Mouse (Mus musculus) heart, embryonic 11.5 days (tissue): ENCODE measurements around the gene Taf9. TPM values are rescaled to one million over a fixed set of nuclear protein-coding genes. Genes with fewer than 3 reads are reported as not detected.

Experiments used
- ATAC-seq: fragments of 200-750 bp; cut with Nextera tagmentation; replicated peaks from 2 replicates; pipeline ENCODE4 v1.8.0; 2017; ENCODE audit warnings: moderate library complexity; ENCODE audit not compliant: insufficient number of reproducible peaks, low FRiP score, low TSS enrichment
- H3K27ac ChIP-seq: fragments of 300-500 bp; sonication (generic); 2 replicates; pipeline ENCODE4 v1.5.1; 2014; ENCODE audit warnings: mild to moderate bottlenecking, low read depth, low read length
- H3K27me3 ChIP-seq: fragments of 300-500 bp; sonication (generic); 2 replicates; pipeline ENCODE4 v1.6.1; 2014; ENCODE audit warnings: mild to moderate bottlenecking, low read length, mixed read lengths; ENCODE audit not compliant: control insufficient read depth, insufficient read depth
- H3K36me3 ChIP-seq: fragments of 300-500 bp; sonication (generic); 2 replicates; pipeline ENCODE4 v1.6.1; 2014; ENCODE audit warnings: mild to moderate bottlenecking, low read length, moderate library complexity, mixed read lengths; ENCODE audit not compliant: control insufficient read depth, insufficient read depth
- H3K4me1 ChIP-seq: fragments of 300-500 bp; sonication (generic); 2 replicates; pipeline ENCODE4 v1.6.1; 2014; ENCODE audit warnings: low read length; ENCODE audit not compliant: control insufficient read depth, insufficient read depth
- H3K4me2 ChIP-seq: fragments of 300-500 bp; sonication (generic); 2 replicates; pipeline ENCODE4 v1.6.1; 2014; ENCODE audit warnings: mild to moderate bottlenecking, moderate library complexity
- H3K4me3 ChIP-seq: fragments of 300-500 bp; sonication (generic); 2 replicates; pipeline ENCODE4 v1.5.1; 2014; ENCODE audit warnings: low read depth, low read length
- H3K9ac ChIP-seq: fragments of 300-500 bp; sonication (generic); 2 replicates; pipeline ENCODE4 v1.6.1; 2014; ENCODE audit warnings: mild to moderate bottlenecking, low read depth, low read length, moderate library complexity
- H3K9me3 ChIP-seq: fragments of 300-500 bp; sonication (generic); replicated peaks from 2 replicates; pipeline ENCODE4 v1.6.1; 2016; ENCODE audit warnings: low read length; ENCODE audit not compliant: control insufficient read depth
- WGBS: fragments of 180-500 bp; shearing (Covaris S2); extraction: QIAGEN DNeasy Blood & Tissue Kit; methylation state at CpG from one replicate; pipeline ENCODE4 v1.1.7; 2014; ENCODE audit not compliant: insufficient replicate concordance; 5-methylcytosine and 5-hydroxymethylcytosine counted together
- polyA plus RNA-seq: library from polyadenylated mRNA; unstranded; fragments of >200 nt; fragmentation: Nextera tagmentation; extraction: Ambion mirVana; gene quantifications from 2 replicates; pipeline ENCODE4 v1.2.1, GENCODE M21; 2014

Taf9 gene
- polyA plus RNA-seq, 1 experiment from 2014 or later = 7.4 TPM

GRCm38 (mm10) chr13:100612903-100613302, 38.5 kb upstream of the Taf9 start:
- H3K4me1 ChIP-seq = 0 out of 2 replicates have a peak, but pooled peaks cover 2% of the 10 kb centered on the region
- H3K27ac ChIP-seq = no peak overlapping the region
- ATAC-seq = no peak
- H3K36me3 ChIP-seq = no peaks in the 10 kb centered on the region
- H3K9me3 ChIP-seq = no peaks in the 10 kb centered on the region
- peaks cover 5% of the 10 kb centered on the region; the same call in 1 of the 2 replicates for H3K27me3 ChIP-seq
- H3K9ac ChIP-seq = no peak overlapping the region
- 49% methylated on average over 2 of the region's 2 CpGs for WGBS
- H3K4me3 ChIP-seq = no peak overlapping the region
- H3K4me2 ChIP-seq = no peak overlapping the region

GRCm38 (mm10) chr13:100616181-100617087, 34.9 kb upstream of the Taf9 start, which contains the start of gene Marveld2:
Gene Marveld2 (minus strand): TSS chr13:100616971.
- no peak within 1 kb of the TSS for H3K27ac ChIP-seq
- H3K36me3 ChIP-seq = peaks cover 4% of the 10 kb centered on the region
- H3K9me3 ChIP-seq = no peaks in the 10 kb centered on the region
- H3K4me3 ChIP-seq = peak within 1 kb of the TSS; percentile 77
- 2% methylated on average over 63 of the region's 77 CpGs for WGBS
- ATAC-seq = peak; percentile 67
- peaks cover 5% of the 10 kb centered on the region; the same call in 1 of the 2 replicates for H3K27me3 ChIP-seq
- 0 out of 2 replicates have a peak, but pooled peaks cover 2% of the 10 kb centered on the region for H3K4me1 ChIP-seq
- peak within 1 kb of the TSS; percentile 72 for H3K9ac ChIP-seq
- H3K4me2 ChIP-seq = peak within 1 kb of the TSS; percentile 98

GRCm38 (mm10) chr13:100617583-100617982, 33.8 kb upstream of the Taf9 start:
- no peak overlapping the region for H3K4me2 ChIP-seq
- no peaks in the 10 kb centered on the region for H3K9me3 ChIP-seq
- peaks cover 8% of the 10 kb centered on the region for H3K36me3 ChIP-seq
- no peak overlapping the region for H3K27ac ChIP-seq
- no peak overlapping the region for H3K9ac ChIP-seq
- 78% methylated on average over 13 of the region's 13 CpGs for WGBS
- H3K4me1 ChIP-seq = 0 out of 2 replicates have a peak, but pooled peaks cover 2% of the 10 kb centered on the region
- no peak for ATAC-seq
- no peak overlapping the region for H3K4me3 ChIP-seq
- H3K27me3 ChIP-seq = peaks cover 5% of the 10 kb centered on the region; the same call in 1 of the 2 replicates

DNA sequence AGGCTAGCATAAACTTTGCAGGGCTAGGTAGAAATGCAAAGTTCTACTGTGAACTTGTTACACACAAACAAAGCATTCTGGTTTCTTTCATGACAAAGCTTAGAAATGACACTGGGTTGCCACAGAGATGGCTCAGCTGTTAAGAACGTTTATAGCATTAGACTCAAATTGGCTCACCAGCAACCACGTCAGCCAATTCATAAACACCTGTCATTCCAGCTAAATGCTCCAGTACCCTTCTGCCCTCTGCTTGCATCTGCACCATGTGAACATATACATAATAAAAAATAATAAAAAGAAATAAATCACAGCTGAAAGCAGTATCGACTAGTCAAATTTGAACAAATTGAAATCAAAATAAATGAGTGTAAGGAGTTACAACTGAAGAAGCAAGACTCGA, 29.1 kb upstream of the Taf9 start:
- Histone ChIP-seq H3K27ac (no peak overlapping the region), H3K9ac (no peak overlapping the region), H3K4me1 (no peaks in the 10 kb centered on the region), H3K4me3 (no peak overlapping the region), H3K27me3 (peaks cover 5% of the 10 kb centered on the region; the same call in 1 of the 2 replicates), H3K9me3 (no peaks in the 10 kb centered on the region), H3K4me2 (no peak overlapping the region), H3K36me3 (peaks cover 17% of the 10 kb centered on the region)
- WGBS = 86% methylated on average over 4 of the region's 4 CpGs
- no peak for ATAC-seq

- H3K27me3 ChIP-seq = no peaks in the 10 kb centered on the region
- peaks cover 17% of the 10 kb centered on the region for H3K36me3 ChIP-seq
- no peak overlapping the region for H3K4me2 ChIP-seq
- 71% methylated on average over 3 of the region's 3 CpGs for WGBS
- no peak overlapping the region for H3K9ac ChIP-seq
- no peak for ATAC-seq
- H3K9me3 ChIP-seq = no peaks in the 10 kb centered on the region
- H3K4me3 ChIP-seq = no peak overlapping the region
- no peaks in the 10 kb centered on the region for H3K4me1 ChIP-seq
- H3K27ac ChIP-seq = no peak overlapping the region
These were observed 17.2 kb upstream of the Taf9 start for GRCm38 (mm10) chr13:100634106-100634691.

GRCm38 (mm10) chr13:100642471-100643209, 8.7 kb upstream of the Taf9 start:
- Histone ChIP-seq H3K27ac (no peak overlapping the region), H3K27me3 (no peaks in the 10 kb centered on the region), H3K4me2 (no peak overlapping the region), H3K4me3 (no peak overlapping the region), H3K4me1 (no peaks in the 10 kb centered on the region), H3K9me3 (no peaks in the 10 kb centered on the region), H3K36me3 (peaks cover 26% of the 10 kb centered on the region), H3K9ac (no peak overlapping the region)
- no peak for ATAC-seq
- 92% methylated on average over 4 of the region's 4 CpGs for WGBS

GRCm38 (mm10) chr13:100648223-100648622, 3.2 kb upstream of the Taf9 start:
- 92% methylated on average over 8 of the region's 8 CpGs for WGBS
- Histone ChIP-seq H3K36me3 (peaks cover 9% of the 10 kb centered on the region), H3K9me3 (no peaks in the 10 kb centered on the region), H3K4me2 (no peak overlapping the region), H3K27me3 (no peaks in the 10 kb centered on the region), H3K27ac (no peak overlapping the region), H3K4me1 (peaks cover 7% of the 10 kb centered on the region; the same call in 1 of the 2 replicates), H3K9ac (no peak overlapping the region), H3K4me3 (no peak overlapping the region)
- no peak for ATAC-seq
